Mouse (Mus musculus) lung, embryonic 16.5 days (tissue): ENCODE data around the gene Aspdh. TPM values are rescaled to one million over a fixed set of nuclear protein-coding genes. Genes with fewer than 3 reads are reported as not detected.

ENCODE experiments used
- ATAC-seq: fragments of 200-750 bp; cut with Nextera tagmentation; 2 replicates; pipeline ENCODE4 v1.8.0; 2017; ENCODE audit warnings: low read depth, mild to moderate bottlenecking, moderate library complexity
- H3K27ac ChIP-seq: fragments of 300-500 bp; sonication (generic); 2 replicates; pipeline ENCODE4 v1.5.1; 2014; ENCODE audit warnings: mild to moderate bottlenecking, control low read depth, low read length
- H3K27me3 ChIP-seq: fragments of 300-500 bp; sonication (generic); 2 replicates; pipeline ENCODE4 v1.6.1; 2014; ENCODE audit warnings: low read depth, low read length, mixed read lengths; ENCODE audit not compliant: control insufficient read depth, insufficient read depth
- H3K36me3 ChIP-seq: fragments of 300-500 bp; sonication (generic); 2 replicates; pipeline ENCODE4 v1.6.1; 2014; ENCODE audit warnings: low read length; ENCODE audit not compliant: control insufficient read depth, insufficient read depth
- H3K4me1 ChIP-seq: fragments of 300-500 bp; sonication (generic); replicated peaks from 2 replicates; pipeline ENCODE4 v1.6.1; 2014; ENCODE audit warnings: low read length, mixed read lengths; ENCODE audit not compliant: control insufficient read depth, insufficient read depth
- H3K4me2 ChIP-seq: fragments of 300-500 bp; sonication (generic); 2 replicates; pipeline ENCODE4 v1.6.1; 2014; ENCODE audit warnings: low read depth, low read length, control low read depth
- H3K4me3 ChIP-seq: fragments of 300-500 bp; sonication (generic); 2 replicates; pipeline ENCODE4 v1.5.1; 2014; ENCODE audit warnings: mild to moderate bottlenecking, low read length, control low read depth
- H3K9ac ChIP-seq: fragments of 300-500 bp; sonication (generic); 2 replicates; pipeline ENCODE4 v1.6.1; 2014; ENCODE audit warnings: low read length, control low read depth
- H3K9me3 ChIP-seq: fragments of 300-500 bp; sonication (generic); 2 replicates; pipeline ENCODE4 v1.6.1; 2016; ENCODE audit warnings: low read length; ENCODE audit not compliant: control insufficient read depth
- WGBS: fragments of 180-500 bp; shearing (Covaris S2); extraction: QIAGEN DNeasy Blood & Tissue Kit; methylation state at CpG from one replicate; pipeline ENCODE4 v1.1.7; 2014; 5-methylcytosine and 5-hydroxymethylcytosine counted together
- polyA plus RNA-seq: library from polyadenylated mRNA; unstranded; fragments of >200 nt; fragmentation: Nextera tagmentation; extraction: Ambion mirVana; gene quantifications from 2 replicates; pipeline ENCODE4 v1.2.1, GENCODE M21; 2015

Aspdh gene
- polyA plus RNA-seq, 1 experiment from 2014 or later: 0.62 TPM

- 0% methylated on average over 1 of the region's 1 CpGs for WGBS
- ATAC-seq: 0 out of 2 replicates have a peak, but pooled peaks have one; percentile 35
- Histone ChIP-seq H3K4me2 (no peak overlapping the region), H3K36me3 (no peaks in the 10 kb centered on the region), H3K27ac (no peak overlapping the region), H3K27me3 (peaks cover 27% of the 10 kb centered on the region), H3K4me3 (no peak overlapping the region), H3K4me1 (no peaks in the 10 kb centered on the region), H3K9me3 (no peaks in the 10 kb centered on the region), H3K9ac (no peak overlapping the region)
These were observed 28.9 kb upstream of the Aspdh start for GRCm38 (mm10) chr7:44436267-44436666.

GRCm38 (mm10) chr7:44437188-44437587, 28.0 kb upstream of the Aspdh start:
- H3K9me3 ChIP-seq: no peaks in the 10 kb centered on the region
- no peak for ATAC-seq
- H3K4me1 ChIP-seq: 0 out of 2 replicates have a peak, but pooled peaks cover 2% of the 10 kb centered on the region
- H3K27me3 ChIP-seq: peaks cover 28% of the 10 kb centered on the region
- H3K36me3 ChIP-seq: no peaks in the 10 kb centered on the region
- no peak overlapping the region for H3K27ac ChIP-seq
- no peak overlapping the region for H3K9ac ChIP-seq
- H3K4me3 ChIP-seq: no peak overlapping the region
- no peak overlapping the region for H3K4me2 ChIP-seq
- 56% methylated on average over 1 of the region's 1 CpGs for WGBS

- Histone ChIP-seq H3K27ac (no peak overlapping the region), H3K9me3 (no peaks in the 10 kb centered on the region), H3K36me3 (no peaks in the 10 kb centered on the region), H3K4me3 (no peak overlapping the region), H3K4me2 (no peak overlapping the region), H3K4me1 (0 out of 2 replicates have a peak, but pooled peaks cover 4% of the 10 kb centered on the region), H3K9ac (no peak overlapping the region), H3K27me3 (peaks cover 35% of the 10 kb centered on the region)
- 62% methylated on average over 8 of the region's 8 CpGs for WGBS
- no peak for ATAC-seq
These were observed 27.3 kb upstream of the Aspdh start for GRCm38 (mm10) chr7:44437933-44438332.

- H3K27me3 ChIP-seq: peaks cover 53% of the 10 kb centered on the region
- no peak for ATAC-seq
- WGBS: 68% methylated on average over 2 of the region's 2 CpGs
- no peak overlapping the region for H3K27ac ChIP-seq
- H3K4me3 ChIP-seq: no peak overlapping the region
- H3K36me3 ChIP-seq: no peaks in the 10 kb centered on the region
- H3K9ac ChIP-seq: no peak overlapping the region
- 0 out of 2 replicates have a peak, but pooled peaks cover 5% of the 10 kb centered on the region for H3K4me1 ChIP-seq
- no peak overlapping the region for H3K4me2 ChIP-seq
- no peaks in the 10 kb centered on the region for H3K9me3 ChIP-seq
These were observed 25.5 kb upstream of the Aspdh start for GRCm38 (mm10) chr7:44439696-44440095.

GRCm38 (mm10) chr7:44440479-44440878, 24.7 kb upstream of the Aspdh start:
- no peak overlapping the region for H3K4me2 ChIP-seq
- H3K4me1 ChIP-seq: 0 out of 2 replicates have a peak, but pooled peaks cover 5% of the 10 kb centered on the region
- H3K27ac ChIP-seq: no peak overlapping the region
- H3K27me3 ChIP-seq: peaks cover 59% of the 10 kb centered on the region
- no peak overlapping the region for H3K9ac ChIP-seq
- no peaks in the 10 kb centered on the region for H3K9me3 ChIP-seq
- no peak for ATAC-seq
- 76% methylated on average over 1 of the region's 1 CpGs for WGBS
- no peak overlapping the region for H3K4me3 ChIP-seq
- no peaks in the 10 kb centered on the region for H3K36me3 ChIP-seq

- Histone ChIP-seq H3K27me3 (peaks cover 64% of the 10 kb centered on the region), H3K4me1 (0 out of 2 replicates have a peak, but pooled peaks cover 5% of the 10 kb centered on the region), H3K4me2 (no peak overlapping the region), H3K9ac (no peak overlapping the region), H3K9me3 (no peaks in the 10 kb centered on the region), H3K27ac (no peak overlapping the region), H3K4me3 (no peak overlapping the region), H3K36me3 (no peaks in the 10 kb centered on the region)
- WGBS: 18% methylated on average over 1 of the region's 1 CpGs
- no peak for ATAC-seq
These were observed 24.0 kb upstream of the Aspdh start for GRCm38 (mm10) chr7:44441180-44441579.

- Histone ChIP-seq H3K4me1 (0 out of 2 replicates have a peak, but pooled peaks cover 5% of the 10 kb centered on the region), H3K4me3 (peak overlapping the region; percentile 40), H3K9me3 (no peaks in the 10 kb centered on the region), H3K27me3 (peaks cover 66% of the 10 kb centered on the region), H3K4me2 (peak overlapping the region; percentile 44), H3K27ac (no peak overlapping the region), H3K36me3 (no peaks in the 10 kb centered on the region), H3K9ac (peak overlapping the region; percentile 27)
- peak; percentile 49; the same call in 1 of the 2 replicates for ATAC-seq
- WGBS: under 1% methylated on average over 12 of the region's 14 CpGs
These were observed 23.5 kb upstream of the Aspdh start for GRCm38 (mm10) chr7:44441648-44442109.

GRCm38 (mm10) chr7:44442407-44442821, 22.8 kb upstream of the Aspdh start:
- H3K4me1 ChIP-seq: 0 out of 2 replicates have a peak, but pooled peaks cover 5% of the 10 kb centered on the region
- under 1% methylated on average over 13 of the region's 14 CpGs for WGBS
- peak overlapping the region; percentile 27 for H3K9ac ChIP-seq
- peak overlapping the region; percentile 44 for H3K4me2 ChIP-seq
- peaks cover 66% of the 10 kb centered on the region for H3K27me3 ChIP-seq
- peak overlapping the region; percentile 40 for H3K4me3 ChIP-seq
- ATAC-seq: peak; percentile 16; the same call in 1 of the 2 replicates
- H3K27ac ChIP-seq: no peak overlapping the region
- no peaks in the 10 kb centered on the region for H3K36me3 ChIP-seq
- no peaks in the 10 kb centered on the region for H3K9me3 ChIP-seq

- Histone ChIP-seq H3K4me1 (0 out of 2 replicates have a peak, but pooled peaks cover 5% of the 10 kb centered on the region), H3K4me3 (peak overlapping the region; percentile 40), H3K4me2 (peak overlapping the region; percentile 44), H3K9me3 (no peaks in the 10 kb centered on the region), H3K27me3 (peaks cover 66% of the 10 kb centered on the region), H3K9ac (no peak overlapping the region), H3K36me3 (no peaks in the 10 kb centered on the region), H3K27ac (no peak overlapping the region)
- WGBS: 12% methylated on average over 20 of the region's 20 CpGs
- peak; percentile 27; the same call in 1 of the 2 replicates for ATAC-seq
These were observed 21.7 kb upstream of the Aspdh start for GRCm38 (mm10) chr7:44443268-44444173.
